Mouse (Mus musculus) heart, embryonic 14.5 days (tissue): ENCODE results near the gene Gm17018. TPM values are rescaled to one million over a fixed set of nuclear protein-coding genes. Genes with fewer than 3 reads are reported as not detected.

Experiments used
- ATAC-seq: fragments of 200-750 bp; cut with Nextera tagmentation; 2 replicates; pipeline ENCODE4 v1.8.0; 2017; ENCODE audit warnings: low read depth, moderate TSS enrichment; ENCODE audit not compliant: insufficient number of reproducible peaks, insufficient read depth, low FRiP score
- H3K27ac ChIP-seq, 2 experiments: fragments of 200-500 bp in 1 of 2; fragments of 300-500 bp in 1 of 2; sonication (generic) in 1 of 2; replicated peaks in 1 of 2; 2 replicates each; pipeline ENCODE4 v1.5.1; 2012 to 2014; ENCODE audit warnings: low read depth in 2 of 2, low read length in 2 of 2, control low read depth in 1 of 2, mild to moderate bottlenecking in 1 of 2, mixed read lengths in 1 of 2; ENCODE audit not compliant: control insufficient read depth in 1 of 2, insufficient read depth in 1 of 2
- H3K27me3 ChIP-seq: fragments of 300-500 bp; sonication (generic); 2 replicates; pipeline ENCODE4 v1.6.1; 2014; ENCODE audit warnings: mild to moderate bottlenecking, low read length, control low read depth; ENCODE audit not compliant: control insufficient read depth, insufficient read depth
- H3K36me3 ChIP-seq: fragments of 300-500 bp; sonication (generic); 2 replicates; pipeline ENCODE4 v1.6.1; 2014; ENCODE audit warnings: mild to moderate bottlenecking, control low read depth, low read length, mixed read lengths; ENCODE audit not compliant: control insufficient read depth, insufficient read depth
- H3K4me1 ChIP-seq, 2 experiments: fragments of 200-500 bp in 1 of 2; fragments of 300-500 bp in 1 of 2; sonication (generic) in 1 of 2; 2 replicates each; pipeline ENCODE4 v1.6.1; 2012 to 2014; ENCODE audit warnings: low read length in 2 of 2, control low read depth in 1 of 2, mixed read lengths in 1 of 2; ENCODE audit not compliant: control insufficient read depth in 2 of 2, insufficient read depth in 2 of 2
- H3K4me2 ChIP-seq: fragments of 300-500 bp; sonication (generic); 2 replicates; pipeline ENCODE4 v1.6.1; 2014; ENCODE audit warnings: mild to moderate bottlenecking, low read length
- H3K4me3 ChIP-seq, 2 experiments: fragments of 200-500 bp in 1 of 2; fragments of 300-500 bp in 1 of 2; sonication (generic) in 1 of 2; 2 replicates each; pipeline ENCODE4 v1.5.1; 2012 to 2014; ENCODE audit warnings: low read length in 2 of 2, mild to moderate bottlenecking in 2 of 2, control low read depth in 1 of 2, low read depth in 1 of 2, moderate library complexity in 1 of 2; ENCODE audit not compliant: control insufficient read depth in 1 of 2, insufficient read depth in 1 of 2
- H3K9ac ChIP-seq: fragments of 300-500 bp; sonication (generic); 2 replicates; pipeline ENCODE4 v1.6.1; 2014; ENCODE audit warnings: mild to moderate bottlenecking, low read length
- H3K9me3 ChIP-seq: fragments of 300-500 bp; sonication (generic); 2 replicates; pipeline ENCODE4 v1.6.1; 2016; ENCODE audit warnings: low read length, control low read depth; ENCODE audit not compliant: control insufficient read depth
- WGBS: fragments of 180-500 bp; shearing (Covaris S2); extraction: QIAGEN DNeasy Blood & Tissue Kit; methylation state at CpG from one replicate; pipeline ENCODE4 v1.1.7; 2014; 5-methylcytosine and 5-hydroxymethylcytosine counted together
- polyA plus RNA-seq: library from polyadenylated mRNA; unstranded; fragments of >200 nt; fragmentation: Nextera tagmentation; extraction: Ambion mirVana; gene quantifications from 2 replicates; pipeline ENCODE4 v1.2.1, GENCODE M21; 2014

Gene Gm17018
- polyA plus RNA-seq, 1 experiment from 2014 or later = 38.2 TPM

GRCm38 (mm10) chr19:45628649-45629048 is 68.2 kb downstream of the Gm17018 start:
- H3K4me2 ChIP-seq = no peak overlapping the region
- ATAC-seq = no peak
- H3K27me3 ChIP-seq = no peaks in the 10 kb centered on the region
- no peak overlapping the region for H3K4me3 ChIP-seq
- H3K36me3 ChIP-seq = peaks cover 64% of the 10 kb centered on the region
- no peak overlapping the region for H3K27ac ChIP-seq
- H3K9ac ChIP-seq = no peak overlapping the region
- no peaks in the 10 kb centered on the region for H3K9me3 ChIP-seq
- peaks cover 10 to 18% of the 10 kb centered on the region in 2 experiments for H3K4me1 ChIP-seq
- 76% methylated on average over 6 of the region's 6 CpGs for WGBS

DNA sequence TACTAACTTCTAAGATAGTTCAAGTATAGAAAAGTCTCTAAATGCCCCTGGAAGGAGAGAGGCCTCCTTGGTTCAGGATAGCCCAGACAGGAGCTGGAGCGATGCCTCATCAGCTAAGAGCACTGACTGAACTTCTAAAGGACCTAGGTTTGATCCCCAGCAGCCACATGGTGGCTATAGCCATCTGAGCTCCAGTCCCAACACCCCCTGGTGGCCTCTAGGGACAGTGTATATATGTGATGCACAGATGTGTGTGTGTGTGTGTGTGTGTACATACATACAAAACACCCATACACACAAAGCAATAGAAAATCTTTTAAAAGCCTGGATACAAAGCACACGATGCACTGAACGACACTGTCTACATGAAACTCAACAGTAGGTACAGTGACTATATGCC is 68.8 kb downstream of the Gm17018 start:
- Histone ChIP-seq H3K9me3 (no peaks in the 10 kb centered on the region), H3K4me1 (peaks cover 10 to 18% of the 10 kb centered on the region in 2 experiments), H3K27me3 (no peaks in the 10 kb centered on the region), H3K27ac (no peak overlapping the region), H3K36me3 (peaks cover 65% of the 10 kb centered on the region), H3K4me3 (no peak overlapping the region), H3K4me2 (no peak overlapping the region), H3K9ac (no peak overlapping the region)
- no peak for ATAC-seq
- 92% methylated on average over 3 of the region's 3 CpGs for WGBS

Other genes starting within 250 kb of the Gm17018 start
- gene Btrc, start 196.9 kb upstream of the Gm17018 start, polyA plus RNA-seq = 36.4 and 37.4 TPM in 2 replicates
- 13.0 and 13.9 TPM in 2 replicates for gene Poll, start 84 bp upstream of the Gm17018 start, polyA plus RNA-seq
- gene Fbxw4, start 99.7 kb downstream of the Gm17018 start, polyA plus RNA-seq = 4.1 and 6.3 TPM in 2 replicates
- 0.46 TPM in 1 of 2 replicates, not detected in the other for gene Fgf8, start 182.3 kb downstream of the Gm17018 start, polyA plus RNA-seq
- 9.8 and 10.2 TPM in 2 replicates for gene Npm3, start 189.0 kb downstream of the Gm17018 start, polyA plus RNA-seq
- 47.0 and 47.1 TPM in 2 replicates for gene Mgea5, start 223.2 kb downstream of the Gm17018 start, polyA plus RNA-seq